Mouse (Mus musculus) forebrain, embryonic 13.5 days (tissue): ENCODE measurements at regions not wholly inside any gene's neighbourhood (a gene's known extent, or its start where the extent isn't known, plus 50 kb on each side); places are given as distances from the start of the nearest gene placed in this dataset.

ENCODE experiments used
- ATAC-seq: fragments of 200-750 bp; cut with Nextera tagmentation; 2 replicates; pipeline ENCODE4 v1.8.0; 2017
- H3K27ac ChIP-seq: fragments of 300-500 bp; sonication (generic); 2 replicates; pipeline ENCODE4 v1.5.1; 2015; ENCODE audit warnings: inconsistent platforms, mild to moderate bottlenecking, moderate library complexity
- H3K27me3 ChIP-seq: fragments of 300-500 bp; sonication (generic); 2 replicates; pipeline ENCODE4 v1.6.1; 2015; ENCODE audit warnings: mild to moderate bottlenecking, inconsistent platforms
- H3K36me3 ChIP-seq: fragments of 300-500 bp; sonication (generic); 2 replicates; pipeline ENCODE4 v1.6.1; 2015; ENCODE audit warnings: mild to moderate bottlenecking, inconsistent platforms; ENCODE audit not compliant: poor library complexity, severe bottlenecking
- H3K4me1 ChIP-seq: fragments of 300-500 bp; sonication (generic); 2 replicates; pipeline ENCODE4 v1.6.1; 2015; ENCODE audit warnings: inconsistent platforms
- H3K4me2 ChIP-seq: fragments of 300-500 bp; sonication (generic); 2 replicates; pipeline ENCODE4 v1.6.1; 2015; ENCODE audit warnings: inconsistent platforms, mild to moderate bottlenecking, moderate library complexity
- H3K4me3 ChIP-seq: fragments of 300-500 bp; sonication (generic); 2 replicates; pipeline ENCODE4 v1.5.1; 2015; ENCODE audit warnings: mild to moderate bottlenecking, inconsistent platforms
- H3K9ac ChIP-seq: fragments of 300-500 bp; sonication (generic); 2 replicates; pipeline ENCODE4 v1.6.1; 2015; ENCODE audit warnings: mild to moderate bottlenecking, inconsistent platforms
- H3K9me3 ChIP-seq: fragments of 300-500 bp; sonication (generic); replicated peaks from 2 replicates; pipeline ENCODE4 v1.6.1; 2016; ENCODE audit warnings: inconsistent platforms
- WGBS: fragments of 180-500 bp; shearing (Covaris S2); methylation state at CpG from one replicate; pipeline ENCODE4 v1.1.7; 2015; 5-methylcytosine and 5-hydroxymethylcytosine counted together

- Histone ChIP-seq H3K9ac (no peak overlapping the region), H3K4me1 (no peaks in the 10 kb centered on the region), H3K27ac (no peak overlapping the region), H3K27me3 (peaks cover 66% of the 10 kb centered on the region), H3K36me3 (no peaks in the 10 kb centered on the region), H3K4me2 (no peak overlapping the region), H3K4me3 (no peak overlapping the region), H3K9me3 (no peaks in the 10 kb centered on the region)
- 92% methylated on average over 2 of the region's 2 CpGs for WGBS
- ATAC-seq: no peak
Observed at GRCm38 (mm10) chr8:92005091-92005490, 203.2 kb upstream of the Irx3 start.

DNA sequence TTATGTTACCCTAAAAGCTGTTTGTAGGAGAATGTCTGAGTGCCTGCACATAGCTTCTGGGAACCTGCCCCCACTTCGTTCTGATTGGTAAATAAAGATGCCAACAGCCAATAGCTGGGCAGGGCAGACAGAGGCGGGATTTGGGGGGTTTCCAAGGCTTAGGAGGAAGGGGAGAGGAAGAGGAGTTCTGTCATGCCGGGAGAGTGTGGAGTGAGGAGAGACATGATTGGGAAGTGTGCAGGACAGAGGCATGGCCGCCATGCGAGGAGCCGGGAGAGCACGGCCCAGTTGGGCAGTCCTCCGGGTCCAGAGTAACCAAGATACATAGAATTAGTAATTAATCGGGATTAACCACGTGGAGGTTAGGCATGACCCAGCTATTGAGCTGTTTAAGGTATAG is 202.7 kb upstream of the Irx3 start:
- Histone ChIP-seq H3K27me3 (peaks cover 72% of the 10 kb centered on the region), H3K4me2 (no peak overlapping the region), H3K9ac (no peak overlapping the region), H3K27ac (no peak overlapping the region), H3K4me1 (no peaks in the 10 kb centered on the region), H3K9me3 (no peaks in the 10 kb centered on the region), H3K4me3 (no peak overlapping the region), H3K36me3 (no peaks in the 10 kb centered on the region)
- no peak for ATAC-seq
- WGBS: 66% methylated on average over 10 of the region's 10 CpGs

DNA sequence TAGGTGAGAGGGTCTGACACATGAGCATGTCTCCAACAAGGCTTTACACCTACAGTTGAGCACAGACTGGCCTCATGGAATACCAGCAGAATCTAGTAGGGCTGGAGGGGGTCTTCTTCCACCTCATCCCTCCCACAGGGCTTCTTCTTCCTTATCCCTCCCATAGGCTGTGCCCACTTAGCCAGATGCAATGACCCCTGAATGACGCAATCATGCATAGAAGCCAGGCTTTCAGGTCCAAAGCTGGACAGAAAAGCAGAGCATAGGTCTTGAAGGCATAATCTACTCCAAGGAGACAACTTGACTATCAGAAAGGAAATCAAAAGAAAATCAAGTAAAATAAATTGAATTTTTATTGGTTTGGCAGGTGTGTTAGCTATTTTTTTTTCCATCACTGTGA is 198.5 kb upstream of the Irx3 start:
- H3K27ac ChIP-seq: no peak overlapping the region
- H3K27me3 ChIP-seq: peaks cover 67% of the 10 kb centered on the region
- H3K4me1 ChIP-seq: peaks cover 24% of the 10 kb centered on the region
- no peaks in the 10 kb centered on the region for H3K36me3 ChIP-seq
- WGBS: 88% methylated on average over 1 of the region's 1 CpGs
- H3K4me2 ChIP-seq: no peak overlapping the region
- no peaks in the 10 kb centered on the region; the same call in 1 of the 2 replicates for H3K9me3 ChIP-seq
- H3K4me3 ChIP-seq: no peak overlapping the region
- no peak for ATAC-seq
- H3K9ac ChIP-seq: no peak overlapping the region

- Histone ChIP-seq H3K9ac (no peak overlapping the region), H3K27ac (no peak overlapping the region), H3K4me1 (peaks cover 30% of the 10 kb centered on the region), H3K36me3 (no peaks in the 10 kb centered on the region), H3K27me3 (peaks cover 69% of the 10 kb centered on the region), H3K4me2 (no peak overlapping the region), H3K9me3 (no peaks in the 10 kb centered on the region; the same call in 1 of the 2 replicates), H3K4me3 (no peak overlapping the region)
- WGBS: 91% methylated on average over 5 of the region's 5 CpGs
- ATAC-seq: no peak
Observed at GRCm38 (mm10) chr8:91999661-92000060, 197.8 kb upstream of the Irx3 start.

GRCm38 (mm10) chr8:91999189-91999588 is 197.3 kb upstream of the Irx3 start:
- Histone ChIP-seq H3K9me3 (no peaks in the 10 kb centered on the region; the same call in 1 of the 2 replicates), H3K4me2 (no peak overlapping the region), H3K36me3 (no peaks in the 10 kb centered on the region), H3K27me3 (peaks cover 74% of the 10 kb centered on the region), H3K9ac (no peak overlapping the region), H3K4me1 (peaks cover 30% of the 10 kb centered on the region), H3K4me3 (no peak overlapping the region), H3K27ac (no peak overlapping the region)
- no peak for ATAC-seq
- 91% methylated on average over 2 of the region's 2 CpGs for whole genome bisulfite sequencing

- H3K27ac ChIP-seq: no peak overlapping the region
- H3K9me3 ChIP-seq: no peaks in the 10 kb centered on the region; the same call in 1 of the 2 replicates
- no peak overlapping the region for H3K9ac ChIP-seq
- peaks cover 76% of the 10 kb centered on the region for H3K27me3 ChIP-seq
- no peak overlapping the region for H3K4me3 ChIP-seq
- H3K36me3 ChIP-seq: no peaks in the 10 kb centered on the region
- peaks cover 39% of the 10 kb centered on the region for H3K4me1 ChIP-seq
- no peak overlapping the region for H3K4me2 ChIP-seq
- ATAC-seq: no peak
Observed at GRCm38 (mm10) chr8:91997892-91998189, 196.0 kb upstream of the Irx3 start.

- Histone ChIP-seq H3K9ac (no peak overlapping the region), H3K9me3 (no peaks in the 10 kb centered on the region; the same call in 1 of the 2 replicates), H3K4me3 (no peak overlapping the region), H3K27ac (no peak overlapping the region), H3K27me3 (peaks cover 78% of the 10 kb centered on the region), H3K36me3 (no peaks in the 10 kb centered on the region), H3K4me1 (peaks cover 45% of the 10 kb centered on the region), H3K4me2 (peak overlapping the region; percentile 20)
- 8% methylated on average over 26 of the region's 26 CpGs for WGBS
- ATAC-seq: peak; percentile 46; the same call in 1 of the 2 replicates
Observed at GRCm38 (mm10) chr8:91997023-91997891, 195.4 kb upstream of the Irx3 start.

DNA sequence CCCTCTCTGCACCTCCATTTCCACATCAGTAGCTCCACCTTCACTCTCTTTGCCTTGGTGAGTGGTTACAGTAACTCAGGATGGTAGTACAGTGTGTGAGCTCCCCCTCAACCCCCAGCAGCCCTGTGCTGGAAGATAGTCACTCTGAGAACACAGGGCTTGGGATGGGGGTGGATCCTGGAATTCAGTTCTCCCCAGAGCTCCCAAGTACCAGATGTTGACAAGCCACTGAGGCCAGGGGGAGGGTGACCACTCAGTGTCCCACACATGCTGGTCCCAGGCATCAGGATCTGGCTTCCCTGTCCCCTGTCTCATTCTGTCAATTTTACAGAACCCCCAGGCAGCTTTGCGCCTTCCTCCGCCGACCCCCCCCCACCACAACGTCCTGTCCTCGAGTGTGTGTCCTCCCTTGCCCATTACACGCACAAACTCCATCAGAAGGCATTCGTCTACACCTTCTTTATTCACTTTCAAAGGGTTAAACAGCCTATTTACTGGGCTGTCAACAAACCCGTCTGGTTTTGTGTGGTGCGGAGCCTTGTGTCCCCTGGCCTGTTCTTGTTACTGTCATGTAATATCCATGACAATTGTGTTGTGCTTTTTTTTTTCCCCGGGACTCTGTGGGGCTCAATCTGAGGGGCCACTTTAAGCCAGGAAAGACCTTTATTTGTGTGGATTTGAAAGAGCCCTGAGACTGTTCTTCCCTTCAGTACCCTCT is 194.6 kb upstream of the Irx3 start:
- H3K36me3 ChIP-seq: no peaks in the 10 kb centered on the region
- H3K4me2 ChIP-seq: peak overlapping the region; percentile 20
- H3K4me1 ChIP-seq: peaks cover 53% of the 10 kb centered on the region
- H3K27me3 ChIP-seq: peaks cover 74% of the 10 kb centered on the region
- no peak overlapping the region for H3K4me3 ChIP-seq
- H3K27ac ChIP-seq: no peak overlapping the region
- no peaks in the 10 kb centered on the region; the same call in 1 of the 2 replicates for H3K9me3 ChIP-seq
- peak; percentile 20; the same call in 1 of the 2 replicates for ATAC-seq
- 5% methylated on average over 10 of the region's 10 CpGs for WGBS
- H3K9ac ChIP-seq: 0 out of 2 replicates have a peak overlapping the region, but pooled peaks have one; percentile 7

DNA sequence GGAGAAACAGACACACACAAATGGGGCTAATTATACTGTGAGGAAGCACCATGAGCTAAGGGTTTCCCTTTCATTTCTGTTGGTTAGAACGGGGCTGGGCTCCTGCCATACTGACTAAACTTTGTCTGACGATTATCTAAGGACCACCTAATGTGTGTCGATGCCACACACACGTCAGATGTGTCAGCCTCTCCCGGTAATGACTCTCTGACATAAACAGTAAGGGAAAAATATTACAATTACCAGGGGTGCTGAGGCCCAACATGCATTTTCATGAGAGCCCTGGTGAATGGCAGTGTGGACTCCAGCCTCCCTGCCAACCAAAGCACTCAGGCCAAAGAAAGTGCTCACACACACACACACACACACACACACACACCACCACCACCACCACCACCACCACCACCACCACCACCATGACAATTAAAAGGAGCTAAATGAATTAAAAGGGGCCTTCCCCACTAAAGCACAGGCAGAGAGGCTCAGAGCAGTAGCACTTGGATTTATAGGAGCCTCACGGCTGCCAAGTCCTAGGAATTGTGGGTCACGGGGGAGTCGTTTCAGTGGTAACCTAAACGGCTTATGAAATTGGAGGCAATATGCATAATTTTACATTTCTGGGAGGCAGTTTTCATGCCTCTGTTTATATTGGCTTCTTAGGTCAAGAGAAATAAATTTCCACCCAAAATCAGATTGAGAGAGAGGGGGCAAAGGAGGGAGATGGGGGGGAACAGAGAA is 193.7 kb upstream of the Irx3 start:
- peaks cover 70% of the 10 kb centered on the region for H3K27me3 ChIP-seq
- no peak overlapping the region for H3K4me3 ChIP-seq
- peaks cover 61% of the 10 kb centered on the region for H3K4me1 ChIP-seq
- H3K4me2 ChIP-seq: no peak overlapping the region
- no peak for ATAC-seq
- no peaks in the 10 kb centered on the region for H3K36me3 ChIP-seq
- H3K9me3 ChIP-seq: no peaks in the 10 kb centered on the region; the same call in 1 of the 2 replicates
- WGBS: 19% methylated on average over 9 of the region's 9 CpGs
- no peak overlapping the region for H3K9ac ChIP-seq
- H3K27ac ChIP-seq: no peak overlapping the region

- Histone ChIP-seq H3K27me3 (peaks cover 82% of the 10 kb centered on the region), H3K9me3 (peaks cover 2% of the 10 kb centered on the region; the same call in 1 of the 2 replicates), H3K36me3 (no peaks in the 10 kb centered on the region), H3K27ac (peak overlapping the region; percentile 51), H3K9ac (no peak overlapping the region), H3K4me2 (peak overlapping the region; percentile 48), H3K4me3 (peak overlapping the region; percentile 10; the same call in 1 of the 2 replicates), H3K4me1 (peaks cover 53% of the 10 kb centered on the region)
- 3% methylated on average over 25 of the region's 25 CpGs for WGBS
- ATAC-seq: peak; percentile 65
Observed at GRCm38 (mm10) chr8:91991542-91992452, 189.9 kb upstream of the Irx3 start.

DNA sequence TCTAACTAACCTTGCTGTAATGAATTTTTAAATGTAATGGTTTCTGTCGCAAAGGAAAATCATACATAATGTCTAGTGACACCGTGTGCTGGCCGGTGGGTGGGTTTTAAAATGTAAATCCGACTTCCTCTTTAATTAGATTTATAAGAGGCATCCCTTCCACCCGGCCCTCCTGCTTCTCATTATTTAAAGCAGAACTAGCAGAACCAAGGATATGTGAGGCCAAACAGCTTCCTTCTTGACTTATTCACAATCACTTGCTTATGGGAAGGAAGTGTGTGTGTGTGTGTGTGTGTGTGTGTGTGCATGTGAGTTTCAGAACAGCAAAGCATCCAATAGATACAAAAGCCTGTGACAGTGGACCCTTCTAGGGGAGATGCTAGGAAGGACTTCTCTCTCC is 189.1 kb upstream of the Irx3 start:
- no peaks in the 10 kb centered on the region for H3K36me3 ChIP-seq
- peaks cover 4% of the 10 kb centered on the region; the same call in 1 of the 2 replicates for H3K9me3 ChIP-seq
- no peak overlapping the region for H3K27ac ChIP-seq
- 26% methylated on average over 5 of the region's 5 CpGs for WGBS
- no peak for ATAC-seq
- H3K9ac ChIP-seq: no peak overlapping the region
- H3K4me1 ChIP-seq: peaks cover 44% of the 10 kb centered on the region
- no peak overlapping the region for H3K4me3 ChIP-seq
- H3K4me2 ChIP-seq: peak overlapping the region; percentile 48
- H3K27me3 ChIP-seq: peaks cover 84% of the 10 kb centered on the region
